Mouse (Mus musculus) thymus, adult 2 months (tissue): ENCODE data around the gene Gm6408.

Source experiments
- CTCF ChIP-seq: fragments of 200-500 bp; IDR thresholded peaks from 2 replicates; pipeline ENCODE4 v1.5.1; 2012; ENCODE audit warnings: mild to moderate bottlenecking, control low read depth, low read length, moderate library complexity, borderline replicate concordance; ENCODE audit not compliant: control insufficient read depth, poor library complexity, insufficient read depth; ENCODE audit errors: extremely low read depth
- POLR2A ChIP-seq: fragments of 200-500 bp; IDR thresholded peaks from 2 replicates; pipeline ENCODE4 v1.6.1; 2012; ENCODE audit warnings: mild to moderate bottlenecking, low read length, control low read depth, moderate library complexity; ENCODE audit not compliant: control insufficient read depth, poor library complexity, insufficient read depth; ENCODE audit errors: extremely low read depth

- TF ChIP-seq POLR2A: no peak
- no peak for TF ChIP-seq CTCF
These were observed 35.1 kb upstream of the Gm6408 start for GRCm38 (mm10) chr5:146446633-146447032.
